Mouse (Mus musculus) G1E (cell line): ENCODE measurements around the gene Tcte1.

Experiments
- CTCF ChIP-seq: IDR thresholded peaks from 2 replicates; pipeline ENCODE4 v1.5.1; 2012; ENCODE audit warnings: low read depth, low read length, inconsistent platforms, mixed read lengths
- POLR2AphosphoS5 ChIP-seq: IDR thresholded peaks from 2 replicates; pipeline ENCODE4 v1.6.1; 2012; ENCODE audit warnings: low read depth, low read length, inconsistent platforms; ENCODE audit not compliant: insufficient replicate concordance

GRCm38 (mm10) chr17:45523263-45523662 is at the start of gene Tcte1:
- TF ChIP-seq CTCF (no peak), POLR2AphosphoS5 (no peak)
